Mouse (Mus musculus): ENCODE results near the gene Acsm4. TPM values are rescaled to one million over a fixed set of nuclear protein-coding genes. Genes with fewer than 3 reads are reported as not detected.
"Not testable (repeated sequence)": the region's sequence is repeated elsewhere in the genome, so short reads cannot be mapped to it uniquely, and the experiment has no call there.

The Acsm4 gene
- polyA plus RNA-seq, 1 experiment from 2014 or later = 21.4 TPM

DNA sequence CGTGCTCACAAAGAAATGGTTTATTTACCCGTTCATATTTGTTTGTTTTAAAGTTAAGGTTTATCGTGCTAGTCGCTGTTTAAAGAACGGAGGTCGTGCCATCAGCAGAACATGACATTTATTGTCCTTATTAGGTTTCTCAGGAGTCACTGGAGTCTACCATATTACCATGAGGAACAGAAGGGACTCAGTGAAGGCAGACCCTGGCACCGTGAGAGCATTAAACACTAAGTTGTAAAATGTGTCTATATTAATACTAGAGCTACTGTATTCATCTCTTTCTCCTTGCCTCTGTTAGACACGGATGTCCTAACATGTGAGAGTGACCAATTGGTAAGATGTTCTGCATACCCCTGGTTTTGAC, 31.1 kb downstream of the Acsm4 start:
- Histone ChIP-seq H3K4me1 (peaks cover 5% of the 10 kb centered on the region), H3K27ac (replicated peaks) (no peak overlapping the region; the same call in 1 of the 2 replicates), H3K27me3 (no peaks in the 10 kb centered on the region), H3K4me2 (replicated peaks) (peak overlapping the region; percentile 75), H3K9me3 (replicated peaks) (no peaks in the 10 kb centered on the region), H3K36me3 (peaks cover 26% of the 10 kb centered on the region), H3K4me3 (replicated peaks) (peak overlapping the region; percentile 90), H3K9ac (peak overlapping the region; percentile 78)
- ATAC-seq (ENCODE audit: insufficient number of reproducible peaks, low FRiP score, low TSS enrichment, low read depth) = no peak
- 14% methylated on average over 8 of the region's 8 CpGs for WGBS

DNA sequence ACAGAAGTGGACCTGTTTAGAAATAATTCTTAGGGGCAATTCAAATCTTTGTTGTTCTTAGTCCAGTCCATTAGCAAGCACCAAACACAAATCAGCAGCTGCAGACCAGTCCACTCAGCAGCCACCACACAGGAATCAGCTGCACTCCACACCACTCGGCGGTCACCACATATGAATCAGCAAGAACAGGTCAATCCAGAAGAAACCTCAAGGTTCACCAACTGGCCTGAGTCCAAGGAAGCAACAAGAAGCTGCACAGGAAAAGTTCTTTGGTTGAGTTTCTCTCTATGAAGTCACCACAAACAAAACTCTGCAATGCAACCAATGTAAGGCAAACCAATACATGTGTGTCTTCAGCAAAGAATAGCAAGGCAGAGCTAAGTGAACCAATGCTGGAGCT, 37.8 kb downstream of the Acsm4 start:
- Histone ChIP-seq H3K27ac (replicated peaks) (no peak overlapping the region), H3K36me3 (no peaks in the 10 kb centered on the region), H3K4me3 (replicated peaks) (no peak overlapping the region), H3K9ac (no peak overlapping the region), H3K4me1 (no peaks in the 10 kb centered on the region), H3K9me3 (replicated peaks) (no peaks in the 10 kb centered on the region), H3K4me2 (replicated peaks) (no peak overlapping the region), H3K27me3 (no peaks in the 10 kb centered on the region)
- WGBS = 90% methylated on average over 2 of the region's 2 CpGs
- no peak for ATAC-seq (ENCODE audit: insufficient number of reproducible peaks, low FRiP score, low TSS enrichment, low read depth)

DNA sequence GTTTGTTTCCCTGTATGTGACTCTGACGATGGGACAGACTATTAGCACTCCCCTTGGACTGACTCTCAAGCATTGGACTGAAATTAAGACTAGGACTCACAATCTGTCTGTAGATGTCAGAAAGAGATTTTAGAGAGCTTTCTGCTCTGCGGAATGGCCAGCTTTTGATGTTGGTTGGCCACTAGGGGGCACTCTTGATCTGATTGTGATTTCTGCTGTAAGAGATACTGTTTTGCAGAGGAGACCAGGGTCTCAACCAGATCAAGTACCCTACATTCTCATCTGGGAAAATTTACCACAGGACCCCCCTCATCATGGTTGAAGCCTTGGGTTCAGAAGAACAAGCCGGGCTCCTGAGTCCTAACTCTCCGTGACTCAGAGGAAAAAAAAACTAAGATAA, 41.4 kb downstream of the Acsm4 start:
- WGBS = 79% methylated on average over 4 of the region's 4 CpGs
- not testable (repeated sequence) for H3K9ac ChIP-seq; ATAC-seq (ENCODE audit: insufficient number of reproducible peaks, low FRiP score, low TSS enrichment, low read depth); H3K4me2 ChIP-seq (replicated peaks); H3K36me3 ChIP-seq; H3K4me1 ChIP-seq; H3K9me3 ChIP-seq (replicated peaks); H3K27ac ChIP-seq (replicated peaks); H3K27me3 ChIP-seq; H3K4me3 ChIP-seq (replicated peaks)

DNA sequence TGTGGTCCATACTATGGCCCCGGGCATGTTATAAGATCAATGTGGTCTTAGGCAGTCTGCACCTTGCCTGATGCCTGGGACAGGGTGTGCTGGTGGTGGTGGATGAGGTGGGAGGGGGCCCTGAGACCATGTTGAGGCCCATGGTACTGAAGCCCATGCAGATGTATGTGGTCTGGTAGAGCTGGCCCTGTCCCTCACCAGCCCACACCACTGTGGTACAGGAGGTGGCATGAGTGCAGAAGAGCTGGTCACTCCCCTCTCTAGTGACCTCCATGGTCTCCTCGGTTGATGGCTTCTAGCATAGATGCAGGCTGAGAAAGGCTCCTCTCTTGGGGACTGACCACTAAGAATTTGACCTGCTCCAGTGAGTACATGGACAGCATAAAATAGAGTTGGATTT, 49.1 kb downstream of the Acsm4 start:
- H3K4me1 ChIP-seq = no peaks in the 10 kb centered on the region
- 77% methylated on average over 2 of the region's 2 CpGs for WGBS
- H3K9me3 ChIP-seq (replicated peaks) = no peaks in the 10 kb centered on the region
- no peak overlapping the region for H3K27ac ChIP-seq (replicated peaks)
- ATAC-seq (ENCODE audit: insufficient number of reproducible peaks, low FRiP score, low TSS enrichment, low read depth) = peak; percentile 29; the same call in 1 of the 2 replicates
- H3K27me3 ChIP-seq = no peaks in the 10 kb centered on the region
- no peak overlapping the region for H3K9ac ChIP-seq
- no peak overlapping the region for H3K4me3 ChIP-seq (replicated peaks)
- no peaks in the 10 kb centered on the region for H3K36me3 ChIP-seq
- no peak overlapping the region for H3K4me2 ChIP-seq (replicated peaks)

DNA sequence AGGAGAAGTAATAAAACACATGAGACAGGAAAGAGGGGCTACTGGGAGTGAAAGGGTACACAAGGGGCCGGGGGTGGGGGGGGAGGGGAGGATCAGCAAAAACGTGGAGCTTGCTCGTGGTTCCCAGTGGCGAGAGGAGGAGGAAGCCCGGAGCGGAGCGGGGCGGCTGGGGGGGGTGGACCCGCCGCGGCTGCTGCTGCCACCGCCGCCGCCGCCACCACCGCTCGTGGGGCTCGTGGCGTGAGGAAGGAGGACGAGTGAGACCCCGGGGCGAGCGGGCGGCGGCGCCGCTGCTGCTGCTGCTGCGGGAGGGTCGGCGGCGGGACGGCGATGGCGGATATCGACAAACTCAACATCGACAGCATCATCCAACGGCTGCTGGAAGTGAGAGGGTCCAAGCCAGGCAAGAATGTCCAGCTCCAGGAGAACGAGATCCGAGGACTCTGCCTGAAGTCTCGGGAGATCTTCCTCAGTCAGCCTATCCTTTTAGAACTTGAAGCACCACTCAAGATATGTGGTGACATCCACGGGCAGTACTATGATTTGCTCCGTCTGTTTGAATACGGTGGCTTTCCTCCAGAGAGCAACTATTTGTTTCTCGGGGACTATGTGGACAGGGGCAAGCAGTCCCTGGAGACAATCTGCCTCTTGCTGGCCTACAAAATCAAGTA, 50.1 kb downstream of the Acsm4 start:
- H3K4me1 ChIP-seq; H3K9ac ChIP-seq; H3K27me3 ChIP-seq; ATAC-seq (ENCODE audit: insufficient number of reproducible peaks, low FRiP score, low TSS enrichment, low read depth); H3K27ac ChIP-seq (replicated peaks); H3K9me3 ChIP-seq (replicated peaks); H3K36me3 ChIP-seq: not testable (repeated sequence)
- 1% methylated on average over 31 of the region's 44 CpGs for WGBS
- H3K4me2 ChIP-seq (replicated peaks) = peak overlapping the region; percentile 50
- peak overlapping the region; percentile 33 for H3K4me3 ChIP-seq (replicated peaks)

DNA sequence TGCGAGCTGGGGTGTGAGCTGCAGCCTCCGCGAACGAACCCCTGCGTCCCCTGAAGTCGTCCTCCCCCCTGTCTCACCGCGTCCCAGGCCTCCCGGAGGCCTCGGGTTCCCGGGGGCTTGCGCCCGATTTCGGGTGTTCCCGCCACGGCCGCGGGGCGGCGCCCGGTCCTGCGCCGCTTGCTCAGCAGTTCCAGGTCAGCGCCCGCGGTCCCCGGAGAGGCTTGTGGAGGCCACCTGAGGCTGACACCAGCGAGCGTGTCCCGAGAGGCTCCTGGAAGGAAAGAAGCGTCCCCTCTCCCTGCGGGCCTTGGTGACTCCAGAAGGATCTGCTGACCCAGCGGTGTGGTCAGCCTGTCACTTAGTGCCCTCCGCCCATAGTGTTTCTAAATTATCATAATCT, 54.5 kb downstream of the Acsm4 start:
- Histone ChIP-seq H3K9me3 (replicated peaks) (no peaks in the 10 kb centered on the region), H3K4me2 (replicated peaks) (peak overlapping the region; percentile 43), H3K27me3 (no peaks in the 10 kb centered on the region), H3K27ac (replicated peaks) (no peak overlapping the region), H3K9ac (no peak overlapping the region), H3K4me1 (peaks cover 5% of the 10 kb centered on the region; the same call in 1 of the 2 replicates), H3K4me3 (replicated peaks) (peak overlapping the region; percentile 16), H3K36me3 (no peaks in the 10 kb centered on the region)
- ATAC-seq (ENCODE audit: insufficient number of reproducible peaks, low FRiP score, low TSS enrichment, low read depth) = no peak
- 8% methylated on average over 34 of the region's 34 CpGs for WGBS

DNA sequence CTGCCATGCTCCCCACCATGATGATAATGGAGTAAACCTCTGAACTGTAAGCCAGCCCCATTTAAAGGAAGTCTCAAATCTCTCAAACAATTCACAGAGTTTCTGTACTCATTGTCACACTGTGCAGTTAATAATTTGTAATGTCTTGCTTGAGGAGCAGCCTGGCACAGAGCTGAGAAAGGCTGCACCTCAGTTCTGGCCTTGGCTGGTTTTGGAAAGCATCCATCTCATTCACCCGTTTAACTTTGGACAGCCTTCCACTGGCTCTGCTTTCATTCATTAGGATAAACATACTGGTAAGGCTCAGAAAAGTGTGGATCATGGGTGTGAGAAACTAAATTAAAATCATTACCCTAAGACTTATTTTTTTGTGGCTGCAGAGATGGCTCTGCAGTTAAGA, 56.0 kb downstream of the Acsm4 start:
- Histone ChIP-seq H3K4me1 (peaks cover 5% of the 10 kb centered on the region; the same call in 1 of the 2 replicates), H3K36me3 (no peaks in the 10 kb centered on the region), H3K9me3 (replicated peaks) (no peaks in the 10 kb centered on the region), H3K4me2 (replicated peaks) (no peak overlapping the region), H3K27me3 (no peaks in the 10 kb centered on the region), H3K4me3 (replicated peaks) (no peak overlapping the region), H3K9ac (no peak overlapping the region), H3K27ac (replicated peaks) (no peak overlapping the region)
- no peak for ATAC-seq (ENCODE audit: insufficient number of reproducible peaks, low FRiP score, low TSS enrichment, low read depth)
- 72% methylated on average over 1 of the region's 1 CpGs for WGBS

DNA sequence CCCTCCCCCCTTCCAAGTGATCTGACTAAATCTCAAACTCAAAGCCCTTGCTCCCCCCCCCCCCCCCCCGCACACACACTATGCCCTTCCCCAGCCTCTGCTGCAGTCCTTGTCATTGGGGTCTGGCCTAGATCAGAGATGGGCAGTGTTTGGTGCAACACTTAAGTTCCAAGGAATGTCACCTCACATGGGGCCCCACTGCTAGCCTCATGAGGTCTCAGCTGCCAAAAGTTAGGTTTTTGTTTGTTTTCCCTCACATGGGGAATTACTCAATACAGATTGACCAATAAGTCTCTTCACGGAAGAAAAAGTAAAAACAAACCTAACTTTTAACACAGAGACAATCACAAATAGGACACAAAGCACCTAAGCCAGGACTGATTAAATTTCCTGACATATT, 58.9 kb downstream of the Acsm4 start:
- H3K9ac ChIP-seq = no peak overlapping the region
- no peak for ATAC-seq (ENCODE audit: insufficient number of reproducible peaks, low FRiP score, low TSS enrichment, low read depth)
- WGBS = 76% methylated on average over 1 of the region's 2 CpGs
- peaks cover 5% of the 10 kb centered on the region; the same call in 1 of the 2 replicates for H3K4me1 ChIP-seq
- no peak overlapping the region for H3K4me2 ChIP-seq (replicated peaks)
- H3K27me3 ChIP-seq = no peaks in the 10 kb centered on the region
- no peak overlapping the region for H3K27ac ChIP-seq (replicated peaks)
- no peaks in the 10 kb centered on the region for H3K36me3 ChIP-seq
- H3K4me3 ChIP-seq (replicated peaks) = no peak overlapping the region
- H3K9me3 ChIP-seq (replicated peaks) = no peaks in the 10 kb centered on the region

DNA sequence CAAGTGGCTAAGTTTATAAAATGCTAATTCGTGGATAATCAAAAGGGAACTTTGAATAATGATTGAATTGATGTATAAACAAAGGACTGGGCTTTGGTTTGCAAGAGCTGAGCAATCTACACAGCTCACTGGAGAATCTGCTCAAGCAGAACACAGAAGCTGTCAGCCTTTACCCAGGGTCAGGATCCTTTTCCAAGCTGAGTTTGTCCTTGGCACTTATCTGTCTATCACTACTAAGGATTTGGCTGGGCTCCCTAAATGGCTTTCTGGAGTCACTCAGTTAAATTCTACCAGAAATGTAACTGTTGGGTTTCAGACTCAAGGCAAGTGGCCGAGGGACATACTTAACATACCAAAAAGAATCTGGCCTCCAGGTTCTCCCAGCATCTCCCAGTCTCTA, 60.1 kb downstream of the Acsm4 start:
- ATAC-seq (ENCODE audit: insufficient number of reproducible peaks, low FRiP score, low TSS enrichment, low read depth) = no peak
- H3K27ac ChIP-seq (replicated peaks) = no peak overlapping the region
- H3K4me1 ChIP-seq = no peaks in the 10 kb centered on the region
- WGBS = 43% methylated on average over 2 of the region's 2 CpGs
- no peak overlapping the region for H3K9ac ChIP-seq
- H3K36me3 ChIP-seq = no peaks in the 10 kb centered on the region
- no peak overlapping the region for H3K4me3 ChIP-seq (replicated peaks)
- H3K9me3 ChIP-seq (replicated peaks) = no peaks in the 10 kb centered on the region
- H3K4me2 ChIP-seq (replicated peaks) = no peak overlapping the region
- no peaks in the 10 kb centered on the region for H3K27me3 ChIP-seq

DNA sequence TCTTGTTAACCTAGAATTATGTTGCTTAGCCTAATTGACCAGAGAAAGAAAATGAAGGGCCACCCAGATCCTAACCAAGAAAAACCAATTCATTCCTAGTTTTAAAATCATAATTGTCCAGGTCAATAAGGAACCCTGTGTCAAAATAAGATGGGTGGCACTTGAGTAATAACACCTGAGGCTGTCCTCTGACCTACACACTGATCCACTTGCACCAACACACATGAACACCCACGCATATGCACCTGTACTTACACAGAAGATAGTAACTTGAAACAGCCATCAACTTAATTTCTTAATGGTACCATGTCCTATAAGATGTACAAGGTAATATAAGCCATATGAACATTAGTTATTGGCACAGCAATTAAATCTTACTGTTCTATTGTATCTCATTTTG, 63.9 kb downstream of the Acsm4 start:
- Histone ChIP-seq H3K4me2 (replicated peaks) (no peak overlapping the region), H3K36me3 (no peaks in the 10 kb centered on the region), H3K9me3 (replicated peaks) (no peaks in the 10 kb centered on the region), H3K4me1 (no peaks in the 10 kb centered on the region), H3K27me3 (no peaks in the 10 kb centered on the region), H3K4me3 (replicated peaks) (no peak overlapping the region), H3K9ac (no peak overlapping the region), H3K27ac (replicated peaks) (no peak overlapping the region)
- no peak for ATAC-seq (ENCODE audit: insufficient number of reproducible peaks, low FRiP score, low TSS enrichment, low read depth)
- WGBS = 86% methylated on average over 1 of the region's 1 CpGs

DNA sequence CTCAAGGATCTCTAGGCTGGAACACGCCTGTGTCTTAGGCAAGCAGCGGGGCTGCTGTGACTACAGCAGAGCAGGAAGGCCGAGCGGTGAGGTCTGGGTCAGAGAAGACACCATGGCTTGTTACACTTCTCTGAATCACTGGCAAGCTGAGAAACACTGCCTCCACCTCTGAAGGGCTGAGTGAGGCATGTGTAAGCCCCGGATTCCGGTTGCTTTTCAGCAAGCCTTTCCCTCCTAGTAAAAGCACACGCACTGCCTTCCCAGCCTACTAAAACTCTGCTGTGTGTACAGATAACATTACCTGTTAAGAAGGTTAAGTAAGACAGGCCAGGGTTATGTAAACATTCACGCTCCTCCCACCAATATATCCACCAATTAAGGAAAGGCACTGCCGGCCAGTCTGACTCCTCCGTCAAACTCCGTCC, 70.7 kb downstream of the Acsm4 start, which contains the start of gene Acsm3:
Gene Acsm3 (plus strand): TSS at position 397 of the 425 bp plus-strand sequence.
- no peak within 1 kb of the TSS for H3K4me3 ChIP-seq (replicated peaks)
- no peak within 1 kb of the TSS for H3K27ac ChIP-seq (replicated peaks)
- no peaks in the 10 kb centered on the region for H3K4me1 ChIP-seq
- H3K36me3 ChIP-seq = no peaks in the 10 kb centered on the region
- H3K9me3 ChIP-seq (replicated peaks) = no peaks in the 10 kb centered on the region
- 67% methylated on average over 11 of the region's 11 CpGs for WGBS
- no peak within 1 kb of the TSS for H3K4me2 ChIP-seq (replicated peaks)
- ATAC-seq (ENCODE audit: insufficient number of reproducible peaks, low FRiP score, low TSS enrichment, low read depth) = no peak
- no peaks in the 10 kb centered on the region for H3K27me3 ChIP-seq
- no peak within 1 kb of the TSS for H3K9ac ChIP-seq

DNA sequence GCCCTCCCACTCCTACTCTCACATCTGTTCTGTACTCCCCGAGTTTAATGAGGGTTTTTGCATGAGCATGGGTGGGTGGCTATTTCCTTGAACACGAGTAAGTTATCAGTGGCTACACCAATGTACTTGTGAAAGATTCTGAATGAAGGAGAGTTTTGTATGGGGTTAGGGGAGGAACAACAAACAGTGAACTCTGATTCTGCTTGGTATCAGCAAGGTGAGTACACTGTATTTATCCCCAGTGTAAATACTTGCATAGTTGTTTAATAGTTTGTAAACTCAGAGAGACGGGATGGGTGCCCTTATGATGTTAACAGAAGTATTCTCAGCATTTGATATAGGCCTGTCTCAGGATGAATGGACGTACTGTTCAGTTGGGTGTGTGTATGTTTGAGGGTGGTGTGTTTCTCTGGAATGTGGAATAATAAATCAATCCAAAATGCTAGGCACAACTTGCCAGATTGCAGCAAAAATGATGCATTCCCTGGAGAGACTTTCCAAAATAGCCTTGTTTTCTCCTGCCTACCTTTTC, 72.4 kb downstream of the Acsm4 start:
- Histone ChIP-seq H3K9ac (no peak overlapping the region), H3K4me2 (replicated peaks) (no peak overlapping the region), H3K27ac (replicated peaks) (no peak overlapping the region), H3K27me3 (no peaks in the 10 kb centered on the region), H3K36me3 (no peaks in the 10 kb centered on the region), H3K4me1 (no peaks in the 10 kb centered on the region), H3K9me3 (replicated peaks) (no peaks in the 10 kb centered on the region), H3K4me3 (replicated peaks) (no peak overlapping the region)
- WGBS = 54% methylated on average over 4 of the region's 4 CpGs
- ATAC-seq (ENCODE audit: insufficient number of reproducible peaks, low FRiP score, low TSS enrichment, low read depth) = no peak

Data from embryonic facial prominence, embryonic 15.5 days (tissue).